Mouse (Mus musculus) cerebellum, adult 2 months (tissue): ENCODE measurements around the gene Mkrn2.

Experiments
- CTCF ChIP-seq: fragments of 200-500 bp; IDR thresholded peaks from 2 replicates; pipeline ENCODE4 v1.5.1; 2011; ENCODE audit warnings: low read depth, mild to moderate bottlenecking, control low read depth, low read length, moderate library complexity, borderline replicate concordance; ENCODE audit not compliant: insufficient read depth
- POLR2A ChIP-seq: fragments of 200-500 bp; IDR thresholded peaks from 2 replicates; pipeline ENCODE4 v1.6.1; 2011; ENCODE audit warnings: low read length, control low read depth, borderline replicate concordance; ENCODE audit not compliant: insufficient read depth

DNA sequence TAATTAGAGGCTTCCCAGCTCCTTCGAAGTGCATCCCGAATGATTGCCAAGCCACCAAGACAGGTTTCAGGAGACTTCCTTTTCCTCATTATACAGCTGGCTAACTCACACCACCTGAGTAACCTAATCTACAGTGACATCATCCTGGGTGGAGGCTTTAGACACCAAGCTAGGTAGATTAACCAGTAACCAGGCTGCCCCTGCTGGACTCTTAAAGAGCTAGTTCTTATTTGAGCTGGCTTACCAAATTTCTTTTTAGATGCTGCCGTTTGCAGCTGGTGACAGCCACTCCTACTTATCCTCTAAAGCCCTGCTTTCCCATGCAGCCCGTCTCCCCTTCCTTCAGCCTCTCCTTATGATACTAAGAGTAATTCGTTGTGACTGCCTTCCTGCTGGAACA is 9.2 kb upstream of the Mkrn2 start, which contains the start of gene Mkrn2os:
- TF ChIP-seq POLR2A (no peak), CTCF (no peak)
